ENCODE assay signal across 18 mouse cellular contexts in genomic region chr5:107260708-107261495, GRCm38 (mm10). TPM values are rescaled to one million over a fixed set of nuclear protein-coding genes. Genes with fewer than 3 reads are reported as not detected.
DNase-seq lines count a peak whose midpoint lies in the region; ATAC-seq and TF ChIP-seq lines count a peak whose summit lies in the region.
"Had no signal": no experiment of that assay in that cellular context is flagged by ENCODE, and none has a peak within 500 bp of the region (broad histone marks: within the 10 kb centered on the region; RNA-seq: fewer than 3 reads in every experiment).

No protein-coding gene starts in this region.

- 0 out of 2 replicates have a peak overlapping the region, but pooled peaks have one; percentile 26 for H3K27ac ChIP-seq in lung, embryonic 15.5 days
- no peak overlapping the region for H3K27ac ChIP-seq in layer of hippocampus, adult 2 months
- H3K27ac ChIP-seq: embryonic facial prominence, embryonic 15.5 days; forebrain, embryonic 13.5 days; hindbrain, embryonic 13.5 days; limb, embryonic 13.5 days had no signal

- 62% methylated on average over 10 of the region's 10 CpGs for WGBS in lung, embryonic 15.5 days

- no peaks in the 10 kb centered on the region for H3K27me3 ChIP-seq in lung, embryonic 15.5 days
- H3K27me3 ChIP-seq: embryonic facial prominence, embryonic 15.5 days had no signal

- H3K4me2 ChIP-seq in lung, embryonic 15.5 days = no peak overlapping the region
- H3K4me2 ChIP-seq: embryonic facial prominence, embryonic 15.5 days; forebrain, embryonic 13.5 days; hindbrain, embryonic 13.5 days; limb, embryonic 13.5 days; lung, embryonic 14.5 days had no signal

- no peak for ATAC-seq in lung, embryonic 15.5 days (ENCODE audit: borderline replicate concordance, extremely low read depth, low FRiP score, low TSS enrichment)
- ATAC-seq: forebrain, embryonic 13.5 days had no signal

- no peaks in the 10 kb centered on the region for H3K9me3 ChIP-seq in lung, embryonic 15.5 days
- H3K9me3 ChIP-seq: forebrain, embryonic 13.5 days; hindbrain, embryonic 13.5 days; limb, embryonic 13.5 days had no signal

- no peak for TF ChIP-seq CTCF in layer of hippocampus, adult 2 months (conservative IDR thresholded peaks at IDR 0.05)

- DNase-seq in adrenal gland, postnatal 10 days = peak; percentile 55
- DNase-seq in adrenal gland, postnatal 36 days = no peak
- no peak for DNase-seq in lung, postnatal 14 days
- peak; percentile 47 to 66 for DNase-seq in heart, adult 9 months (ENCODE audit: low spot score in 2 of 2)
- DNase-seq in skeletal muscle tissue, adult 2 months (ENCODE audit: low read depth, low spot score) = peak; percentile 21
- DNase-seq in layer of hippocampus, adult 2 months (ENCODE audit: low spot score in 2 of 2) = no peak
- no peak for DNase-seq in spleen, postnatal 36 days (ENCODE audit: low spot score in 2 of 2)
- DNase-seq: adrenal gland, postnatal 25 days; gastrocnemius, postnatal 10 days; kidney, adult 11 months; lung, embryonic 14.5 days; thymus, adult 18-20 months had no signal

- peaks cover 9% of the 10 kb centered on the region for H3K4me1 ChIP-seq in lung, embryonic 15.5 days
- H3K4me1 ChIP-seq: forebrain, embryonic 13.5 days; hindbrain, embryonic 13.5 days had no signal

- H3K9ac ChIP-seq in lung, embryonic 15.5 days = no peak overlapping the region
- H3K9ac ChIP-seq: embryonic facial prominence, embryonic 15.5 days; forebrain, embryonic 13.5 days; hindbrain, embryonic 13.5 days; limb, embryonic 13.5 days; lung, embryonic 14.5 days had no signal

- H3K36me3 ChIP-seq in lung, embryonic 15.5 days = peaks cover 17% of the 10 kb centered on the region
- H3K36me3 ChIP-seq: hindbrain, embryonic 13.5 days had no signal

- H3K4me3 ChIP-seq in lung, embryonic 15.5 days = no peak overlapping the region
- H3K4me3 ChIP-seq in layer of hippocampus, adult 2 months = no peak overlapping the region
- H3K4me3 ChIP-seq: embryonic facial prominence, embryonic 15.5 days; forebrain, embryonic 13.5 days; hindbrain, embryonic 13.5 days; limb, embryonic 13.5 days; megakaryocyte, embryonic 14.5 days had no signal

RNA-seq across cellular contexts. Expression of gene Tgfbr3, which starts 28.5 kb away (rescaled TPM):
- 100 to 1,000 TPM; 125 to 160 TPM for total RNA-seq in adrenal gland, postnatal 10 days (2021)
- 100 to 1,000 TPM; 233 to 271 TPM for total RNA-seq in adrenal gland, postnatal 36 days (2021)
- polyA plus RNA-seq in lung, embryonic 15.5 days (2015; fragmentation: Nextera tagmentation; extraction: Ambion mirVana) = 20.0 and 22.2 TPM in 2 replicates
- 10 to 100 TPM; 19.8 to 21.4 TPM for total RNA-seq in layer of hippocampus, adult 2 months (2021)

Comparison
In these comparisons a context has a peak if more than half of its experiments do, and no peak if none do; other contexts are left out.
1. DNase-seq: peak in adrenal gland, postnatal 10 days (single experiment), heart, adult 9 months (2 of 2) and skeletal muscle tissue, adult 2 months (single experiment); none in adrenal gland, postnatal 36 days (0 of 2), lung, postnatal 14 days (single experiment), layer of hippocampus, adult 2 months (0 of 2) and spleen, postnatal 36 days (0 of 2).
2. RNA of gene Tgfbr3, which starts 28.5 kb away (total RNA-seq): 233 to 271 TPM in adrenal gland, postnatal 36 days and 125 to 160 TPM in adrenal gland, postnatal 10 days; 19.8 to 21.4 TPM in layer of hippocampus, adult 2 months; every median in the first group is over 4 times any median in the second.